Mouse (Mus musculus) limb, embryonic 14.5 days (tissue): ENCODE measurements at regions not wholly inside any gene's neighbourhood (a gene's known extent, or its start where the extent isn't known, plus 50 kb on each side); places are given as distances from the start of the nearest gene placed in this dataset.

Source experiments
- ATAC-seq: fragments of 200-750 bp; cut with Nextera tagmentation; 2 replicates; pipeline ENCODE4 v1.8.0; 2017; ENCODE audit warnings: low read depth, moderate number of reproducible peaks, moderate TSS enrichment; ENCODE audit not compliant: low FRiP score
- DNase-seq: peaks from one replicate; pipeline ENCODE4 v3.0.0-alpha.2; 2015; ENCODE audit warnings: low spot score
- H3K27ac ChIP-seq: fragments of 300-500 bp; sonication (generic); replicated peaks from 2 replicates; pipeline ENCODE4 v1.5.1; 2014; ENCODE audit warnings: low read depth, mild to moderate bottlenecking, low read length, moderate library complexity, mixed read lengths
- H3K27me3 ChIP-seq: fragments of 300-500 bp; sonication (generic); 2 replicates; pipeline ENCODE4 v1.6.1; 2014; ENCODE audit warnings: low read length, mixed read lengths; ENCODE audit not compliant: control insufficient read depth, insufficient read depth
- H3K36me3 ChIP-seq: fragments of 300-500 bp; sonication (generic); 2 replicates; pipeline ENCODE4 v1.6.1; 2014; ENCODE audit warnings: mild to moderate bottlenecking, low read length, moderate library complexity, mixed read lengths; ENCODE audit not compliant: control insufficient read depth, insufficient read depth
- H3K4me1 ChIP-seq: fragments of 300-500 bp; sonication (generic); 2 replicates; pipeline ENCODE4 v1.6.1; 2014; ENCODE audit warnings: antibody characterized with exemption, low read length, mixed read lengths; ENCODE audit not compliant: control insufficient read depth, insufficient read depth
- H3K4me2 ChIP-seq: fragments of 300-500 bp; sonication (generic); replicated peaks from 2 replicates; pipeline ENCODE4 v1.6.1; 2014; ENCODE audit warnings: low read depth, mild to moderate bottlenecking, low read length, moderate library complexity; ENCODE audit not compliant: severe bottlenecking
- H3K4me3 ChIP-seq: fragments of 300-500 bp; sonication (generic); replicated peaks from 2 replicates; pipeline ENCODE4 v1.5.1; 2014; ENCODE audit warnings: low read length
- H3K9ac ChIP-seq: fragments of 300-500 bp; sonication (generic); 2 replicates; pipeline ENCODE4 v1.6.1; 2014; ENCODE audit warnings: mild to moderate bottlenecking, low read depth, low read length, moderate library complexity; ENCODE audit not compliant: severe bottlenecking
- H3K9me3 ChIP-seq: fragments of 300-500 bp; sonication (generic); 2 replicates; pipeline ENCODE4 v1.6.1; 2016; ENCODE audit warnings: low read length; ENCODE audit not compliant: control insufficient read depth
- POLR2A ChIP-seq: fragments of 200-500 bp; IDR thresholded peaks from 2 replicates; pipeline ENCODE4 v1.8.0; 2012; ENCODE audit warnings: inconsistent platforms, mild to moderate bottlenecking, moderate library complexity, borderline replicate concordance; ENCODE audit not compliant: insufficient read depth, insufficient read length; ENCODE audit errors: extremely low read depth
- WGBS: fragments of 180-500 bp; shearing (Covaris S2); extraction: QIAGEN DNeasy Blood & Tissue Kit; methylation state at CpG from one replicate; pipeline ENCODE4 v1.1.7; 2014; 5-methylcytosine and 5-hydroxymethylcytosine counted together

DNA sequence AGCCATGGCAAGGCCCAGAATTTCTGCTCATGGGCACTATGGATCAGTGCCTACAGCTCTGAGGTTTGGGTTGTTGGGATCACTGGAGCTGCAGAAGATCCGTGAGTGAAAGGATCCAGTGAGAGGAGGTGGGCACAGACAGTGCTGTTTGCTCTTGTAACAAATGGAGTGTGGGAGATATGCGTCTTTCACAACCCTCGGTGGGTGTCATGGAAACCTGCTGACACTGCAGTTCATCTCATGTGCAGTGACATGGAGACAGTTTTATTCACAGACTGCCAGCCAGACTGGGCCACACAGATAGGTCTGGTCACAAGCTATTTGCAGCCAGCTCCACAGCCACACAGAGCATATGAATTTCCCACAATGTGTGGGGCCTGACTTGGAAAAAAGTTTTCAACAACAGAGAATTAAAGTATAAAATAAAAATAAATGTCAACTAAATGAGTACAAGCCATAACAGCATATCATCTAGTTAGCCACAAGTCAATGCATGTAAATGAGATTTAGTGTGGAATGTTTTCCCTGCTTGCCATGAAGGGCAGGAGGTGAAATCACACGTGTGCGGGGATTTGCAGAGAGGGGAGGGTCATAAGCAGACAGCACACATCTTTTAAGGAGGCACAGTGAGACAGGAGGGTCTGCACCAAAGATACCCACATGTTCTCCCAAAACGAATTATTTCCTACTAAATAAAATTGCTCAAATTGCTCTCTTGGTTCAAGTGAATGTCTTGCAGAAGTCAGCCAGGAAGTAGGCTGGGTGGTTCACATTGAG, 124.8 kb upstream of the Pfn2 start:
- Histone ChIP-seq H3K4me2 (no peak overlapping the region), H3K36me3 (no peaks in the 10 kb centered on the region), H3K4me3 (no peak overlapping the region), H3K27me3 (no peaks in the 10 kb centered on the region), H3K9me3 (no peaks in the 10 kb centered on the region), H3K4me1 (0 out of 2 replicates have a peak, but pooled peaks cover 4% of the 10 kb centered on the region), H3K27ac (no peak overlapping the region), H3K9ac (no peak overlapping the region)
- no peak for TF ChIP-seq POLR2A
- ATAC-seq (peak; percentile 12; the same call in 1 of the 2 replicates), DNase-seq (no peak)
- 45% methylated on average over 6 of the region's 6 CpGs for WGBS

DNA sequence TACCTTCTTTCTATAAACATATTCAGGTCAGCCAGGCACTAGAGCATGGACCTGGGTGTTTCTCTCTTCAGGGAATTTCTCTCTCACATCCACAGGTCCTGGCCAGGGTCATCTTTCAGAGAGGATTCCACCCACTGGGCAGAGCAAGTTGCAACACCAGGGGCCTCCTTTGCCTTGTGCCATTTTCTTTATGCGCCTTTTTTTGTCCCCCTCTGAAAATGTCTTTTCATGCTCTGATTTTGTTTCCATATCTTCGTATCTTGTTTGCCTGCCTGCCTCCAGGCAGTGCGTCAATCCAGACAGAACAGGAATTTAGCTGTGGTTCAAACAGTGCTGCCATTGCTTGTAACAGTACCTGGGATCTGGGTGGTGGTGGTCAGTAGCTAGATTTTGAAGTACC, 125.7 kb upstream of the Pfn2 start:
- 66% methylated on average over 3 of the region's 3 CpGs for WGBS

DNA sequence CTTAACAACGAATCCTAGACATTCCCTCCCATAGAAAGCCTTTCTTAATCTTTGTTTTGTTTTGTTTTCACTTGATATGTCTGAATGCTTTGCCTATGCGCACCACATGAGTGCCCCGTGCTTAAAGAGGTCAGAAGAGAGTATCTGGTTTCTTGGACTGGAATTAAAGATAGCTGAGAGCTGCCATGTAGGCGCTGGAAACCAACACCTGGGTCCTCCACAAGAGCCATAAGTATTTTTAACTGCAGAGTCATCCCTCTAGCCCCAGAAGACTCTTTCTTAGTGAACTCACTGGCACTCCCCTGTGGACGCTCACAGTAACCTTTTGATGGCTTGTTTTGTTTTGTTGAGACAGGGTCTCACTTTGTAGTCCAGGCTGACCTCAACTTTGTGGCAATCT, 127.5 kb upstream of the Pfn2 start:
- no peak for TF ChIP-seq POLR2A
- H3K9ac ChIP-seq: no peak overlapping the region
- H3K4me2 ChIP-seq: no peak overlapping the region
- 72% methylated on average over 5 of the region's 5 CpGs for WGBS
- DNase-seq (no peak), ATAC-seq (no peak)
- no peak overlapping the region for H3K4me3 ChIP-seq
- H3K36me3 ChIP-seq: no peaks in the 10 kb centered on the region
- 0 out of 2 replicates have a peak, but pooled peaks cover 4% of the 10 kb centered on the region for H3K4me1 ChIP-seq
- no peaks in the 10 kb centered on the region for H3K9me3 ChIP-seq
- H3K27me3 ChIP-seq: no peaks in the 10 kb centered on the region
- H3K27ac ChIP-seq: no peak overlapping the region

More for the DNA sequence above, 125.7 kb upstream of the Pfn2 start:
- ATAC-seq: no peak
- H3K4me1 ChIP-seq: 0 out of 2 replicates have a peak, but pooled peaks cover 4% of the 10 kb centered on the region
- H3K27me3 ChIP-seq: no peaks in the 10 kb centered on the region
- no peak overlapping the region for H3K4me2 ChIP-seq
- H3K36me3 ChIP-seq: no peaks in the 10 kb centered on the region
- no peak overlapping the region for H3K9ac ChIP-seq
- no peak overlapping the region for H3K4me3 ChIP-seq
- no peak overlapping the region for H3K27ac ChIP-seq
- no peak for TF ChIP-seq POLR2A
- H3K9me3 ChIP-seq: no peaks in the 10 kb centered on the region
- DNase-seq: no peak

DNA sequence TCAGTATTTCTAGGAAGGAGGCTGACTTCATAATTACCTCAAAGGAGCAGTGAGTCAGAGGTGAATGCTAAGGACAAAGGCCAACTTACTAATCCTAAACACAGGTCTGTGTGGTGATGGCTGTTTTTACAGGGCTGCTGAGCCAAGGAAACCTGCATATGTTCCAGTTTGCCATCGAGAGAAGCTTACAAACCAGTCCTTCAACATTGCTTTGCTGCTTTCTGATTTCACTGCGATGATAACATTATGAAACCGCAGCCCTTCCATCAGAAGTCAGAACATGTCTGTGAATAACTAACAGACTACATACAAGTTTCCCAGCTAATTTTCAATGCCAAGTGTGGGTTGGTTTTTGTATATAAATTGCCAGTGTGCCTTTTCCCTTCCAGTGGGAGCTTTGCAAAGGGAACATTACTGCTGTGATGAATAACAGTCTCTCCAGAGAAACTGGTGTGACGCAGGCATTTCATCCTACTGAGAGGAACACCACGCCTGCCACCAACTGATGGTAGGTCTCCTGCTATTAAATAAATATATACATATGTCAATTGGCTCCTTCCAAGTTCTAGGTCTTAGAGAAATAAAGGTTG, 128.9 kb upstream of the Pfn2 start:
- WGBS: 73% methylated on average over 5 of the region's 5 CpGs
- no peak for TF ChIP-seq POLR2A

DNA sequence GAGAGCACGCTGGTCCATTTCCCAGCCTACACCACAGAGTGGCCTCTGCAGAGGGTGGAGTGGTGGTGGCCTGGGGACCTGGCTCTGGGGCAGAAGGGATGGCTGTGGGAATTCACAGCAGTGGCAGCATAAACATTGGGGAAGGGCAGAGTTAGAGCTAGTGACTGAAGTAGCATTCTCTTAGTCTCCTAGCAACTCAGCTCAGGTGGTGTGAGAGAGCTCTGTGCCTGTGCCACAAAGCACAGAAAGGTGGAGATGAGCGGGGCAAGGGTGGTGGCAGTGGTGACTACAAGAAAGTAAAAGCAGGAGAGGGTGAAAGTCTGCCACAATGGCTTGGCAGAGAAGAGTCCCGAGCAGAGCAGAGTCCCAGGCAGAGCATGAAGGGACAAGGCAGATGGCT, 140.3 kb upstream of the Pfn2 start:
- no peaks in the 10 kb centered on the region for H3K27me3 ChIP-seq
- no peak overlapping the region for H3K4me2 ChIP-seq
- TF ChIP-seq POLR2A: no peak
- no peaks in the 10 kb centered on the region for H3K4me1 ChIP-seq
- no peak overlapping the region for H3K4me3 ChIP-seq
- DNase-seq: no peak
- H3K9me3 ChIP-seq: no peaks in the 10 kb centered on the region
- H3K36me3 ChIP-seq: no peaks in the 10 kb centered on the region
- no peak for ATAC-seq
- H3K27ac ChIP-seq: no peak overlapping the region
- H3K9ac ChIP-seq: no peak overlapping the region
- WGBS: 84% methylated on average over 3 of the region's 3 CpGs

More for the DNA sequence above, 128.9 kb upstream of the Pfn2 start:
- Histone ChIP-seq H3K4me1 (0 out of 2 replicates have a peak, but pooled peaks cover 4% of the 10 kb centered on the region), H3K4me3 (no peak overlapping the region), H3K9me3 (no peaks in the 10 kb centered on the region), H3K4me2 (no peak overlapping the region), H3K36me3 (no peaks in the 10 kb centered on the region), H3K27ac (no peak overlapping the region), H3K27me3 (no peaks in the 10 kb centered on the region), H3K9ac (no peak overlapping the region)
- ATAC-seq: no peak
- DNase-seq: no peak
